Mouse (Mus musculus): Measurements from ENCODE around the gene Zfp541. TPM values are rescaled to one million over a fixed set of nuclear protein-coding genes. Genes with fewer than 3 reads are reported as not detected.

The Zfp541 gene
- polyA plus RNA-seq, 1 experiment from 2014 or later = not detected

DNA sequence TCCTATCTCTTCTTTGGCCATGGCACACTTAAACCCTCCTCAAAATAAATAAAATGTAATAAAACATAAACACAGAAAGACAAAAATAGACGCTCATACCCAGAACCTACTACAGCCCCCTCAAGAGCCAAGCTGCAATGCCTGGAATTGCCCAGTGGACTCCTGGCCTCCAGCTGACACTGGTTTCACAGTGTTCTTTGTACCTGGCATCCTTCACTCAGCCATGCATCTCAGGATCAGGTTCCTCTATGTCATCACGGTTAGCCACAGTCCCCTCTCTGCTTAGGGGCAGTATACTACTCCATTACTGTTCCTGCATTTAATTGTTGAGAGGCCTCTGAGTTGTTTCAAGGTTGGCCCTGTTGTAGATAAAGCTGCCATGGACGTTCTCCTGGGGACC lies 71.3 kb downstream of the Zfp541 start:
- Histone ChIP-seq H3K4me3 (ENCODE audit: low read depth, low read length) (no peak overlapping the region), H3K9me3 (ENCODE audit: control insufficient read depth, low read length) (no peaks in the 10 kb centered on the region), H3K4me1 (ENCODE audit: control insufficient read depth, insufficient read depth, low read length) (peaks cover 6% of the 10 kb centered on the region; the same call in 1 of the 2 replicates), H3K27ac (replicated peaks; ENCODE audit: low read depth, low read length) (no peak overlapping the region), H3K27me3 (ENCODE audit: control insufficient read depth, insufficient read depth, low read length) (no peaks in the 10 kb centered on the region; the same call in 1 of the 2 replicates), H3K36me3 (ENCODE audit: control insufficient read depth, insufficient read depth, low read length) (no peaks in the 10 kb centered on the region), H3K4me2 (ENCODE audit: low read depth, severe bottlenecking) (no peak overlapping the region), H3K9ac (ENCODE audit: low read length) (no peak overlapping the region)
- no peak for ATAC-seq (ENCODE audit: insufficient number of reproducible peaks, low FRiP score, low TSS enrichment, low read depth)
- no peak for DNase-seq (ENCODE audit: low spot score)
- 70% methylated on average over 3 of the region's 3 CpGs for WGBS

DNA sequence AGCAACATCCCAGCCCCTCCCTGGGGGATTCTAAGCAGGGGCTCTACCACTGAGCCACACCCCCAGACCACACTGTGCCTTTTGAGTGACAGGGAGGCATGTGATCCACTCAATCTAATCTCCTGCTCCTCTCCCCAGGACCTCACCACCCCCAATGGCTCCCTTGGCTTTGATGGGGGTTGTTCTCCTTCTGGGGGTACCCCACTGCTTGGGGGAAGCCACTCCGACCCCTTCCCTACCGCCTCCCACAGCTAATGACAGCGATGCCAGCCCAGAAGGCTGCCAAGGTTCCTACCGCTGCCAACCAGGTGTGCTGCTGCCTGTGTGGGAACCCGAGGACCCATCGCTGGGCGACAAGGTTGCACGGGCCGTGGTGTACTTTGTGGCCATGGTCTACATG lies 72.1 kb downstream of the Zfp541 start:
- Histone ChIP-seq H3K36me3 (ENCODE audit: control insufficient read depth, insufficient read depth, low read length) (no peaks in the 10 kb centered on the region), H3K27ac (replicated peaks; ENCODE audit: low read depth, low read length) (no peak overlapping the region), H3K9ac (ENCODE audit: low read length) (no peak overlapping the region), H3K4me3 (ENCODE audit: low read depth, low read length) (no peak overlapping the region), H3K4me1 (ENCODE audit: control insufficient read depth, insufficient read depth, low read length) (peaks cover 6% of the 10 kb centered on the region; the same call in 1 of the 2 replicates), H3K4me2 (ENCODE audit: low read depth, severe bottlenecking) (no peak overlapping the region), H3K27me3 (ENCODE audit: control insufficient read depth, insufficient read depth, low read length) (no peaks in the 10 kb centered on the region; the same call in 1 of the 2 replicates), H3K9me3 (ENCODE audit: control insufficient read depth, low read length) (no peaks in the 10 kb centered on the region)
- ATAC-seq (ENCODE audit: insufficient number of reproducible peaks, low FRiP score, low TSS enrichment, low read depth) (no peak), DNase-seq (ENCODE audit: low spot score) (no peak)
- 90% methylated on average over 9 of the region's 9 CpGs for WGBS

DNA sequence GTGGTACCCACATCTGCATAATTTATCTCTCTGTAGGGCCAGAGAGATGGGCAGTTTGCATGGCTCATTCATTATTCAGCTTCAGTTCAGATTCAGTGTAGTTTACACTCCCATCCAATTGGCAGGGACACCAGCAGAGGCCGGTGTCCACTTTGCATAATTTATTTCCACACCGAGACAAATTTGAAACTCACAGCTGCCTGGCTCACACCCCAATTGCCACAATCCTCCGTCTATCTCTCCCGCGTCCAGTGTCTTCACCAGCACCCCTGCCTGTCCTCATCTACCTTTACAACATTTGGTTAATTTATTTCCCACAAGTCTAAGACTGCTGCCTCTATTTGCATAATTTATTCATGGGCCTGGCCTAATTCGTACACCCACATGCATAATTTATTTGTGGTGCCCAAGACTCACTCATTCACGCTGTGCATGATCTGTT lies 73.4 kb downstream of the Zfp541 start:
- H3K9ac ChIP-seq (ENCODE audit: low read length) = no peak overlapping the region
- peaks cover 6% of the 10 kb centered on the region; the same call in 1 of the 2 replicates for H3K4me1 ChIP-seq (ENCODE audit: control insufficient read depth, insufficient read depth, low read length)
- H3K27ac ChIP-seq (replicated peaks; ENCODE audit: low read depth, low read length) = no peak overlapping the region
- DNase-seq (ENCODE audit: low spot score) (no peak), ATAC-seq (ENCODE audit: insufficient number of reproducible peaks, low FRiP score, low TSS enrichment, low read depth) (no peak)
- H3K4me2 ChIP-seq (ENCODE audit: low read depth, severe bottlenecking) = no peak overlapping the region
- no peaks in the 10 kb centered on the region; the same call in 1 of the 2 replicates for H3K27me3 ChIP-seq (ENCODE audit: control insufficient read depth, insufficient read depth, low read length)
- no peak overlapping the region for H3K4me3 ChIP-seq (ENCODE audit: low read depth, low read length)
- no peaks in the 10 kb centered on the region for H3K36me3 ChIP-seq (ENCODE audit: control insufficient read depth, insufficient read depth, low read length)
- WGBS = 66% methylated on average over 7 of the region's 7 CpGs
- no peaks in the 10 kb centered on the region for H3K9me3 ChIP-seq (ENCODE audit: control insufficient read depth, low read length)

Other genes with a start within 250 kb of the Zfp541 start
- not detected in 2 replicates for gene Obox6, start 222.1 kb upstream of the Zfp541 start, polyA plus RNA-seq (2014; fragmentation: Nextera tagmentation; extraction: Ambion mirVana)
- not detected in 2 replicates for gene Crx, start 181.8 kb upstream of the Zfp541 start, polyA plus RNA-seq (2014; fragmentation: Nextera tagmentation; extraction: Ambion mirVana)
- not detected in 2 replicates for gene Crxos, start 179.2 kb upstream of the Zfp541 start, polyA plus RNA-seq (2014; fragmentation: Nextera tagmentation; extraction: Ambion mirVana)
- 778 and 804 TPM in 2 replicates for gene Selenow, start 139.4 kb upstream of the Zfp541 start, polyA plus RNA-seq (2014; fragmentation: Nextera tagmentation; extraction: Ambion mirVana)
- 195 and 197 TPM in 2 replicates for gene Nop53, start 115.7 kb upstream of the Zfp541 start, polyA plus RNA-seq (2014; fragmentation: Nextera tagmentation; extraction: Ambion mirVana)
- 8.1 and 9.3 TPM in 2 replicates for gene Ehd2, start 94.2 kb upstream of the Zfp541 start, polyA plus RNA-seq (2014; fragmentation: Nextera tagmentation; extraction: Ambion mirVana)
- 9.3 and 10.1 TPM in 2 replicates for gene Bicra, start 13.9 kb upstream of the Zfp541 start, polyA plus RNA-seq (2014; fragmentation: Nextera tagmentation; extraction: Ambion mirVana)
- 182 and 203 TPM in 2 replicates for gene Napa, start 36.6 kb downstream of the Zfp541 start, polyA plus RNA-seq (2014; fragmentation: Nextera tagmentation; extraction: Ambion mirVana)
- gene Kptn, start 58.1 kb downstream of the Zfp541 start, polyA plus RNA-seq (2014; fragmentation: Nextera tagmentation; extraction: Ambion mirVana) = 22.5 and 23.5 TPM in 2 replicates
- 0.10 and 0.12 TPM in 2 replicates for gene Slc8a2, start 68.0 kb downstream of the Zfp541 start, polyA plus RNA-seq (2014; fragmentation: Nextera tagmentation; extraction: Ambion mirVana)
- gene Meis3, start 113.3 kb downstream of the Zfp541 start, polyA plus RNA-seq (2014; fragmentation: Nextera tagmentation; extraction: Ambion mirVana) = 9.6 TPM in 2 replicates
- 8.5 and 9.4 TPM in 2 replicates for gene Dhx34, start 160.2 kb downstream of the Zfp541 start, polyA plus RNA-seq (2014; fragmentation: Nextera tagmentation; extraction: Ambion mirVana)
- gene C5ar2, start 182.3 kb downstream of the Zfp541 start, polyA plus RNA-seq (2014; fragmentation: Nextera tagmentation; extraction: Ambion mirVana) = 0.07 TPM in 1 of 2 replicates, not detected in the other
- 0.38 and 0.55 TPM in 2 replicates for gene C5ar1, start 197.7 kb downstream of the Zfp541 start, polyA plus RNA-seq (2014; fragmentation: Nextera tagmentation; extraction: Ambion mirVana)
- 7.9 and 9.6 TPM in 2 replicates for gene Inafm1, start 211.8 kb downstream of the Zfp541 start, polyA plus RNA-seq (2014; fragmentation: Nextera tagmentation; extraction: Ambion mirVana)
- gene Ccdc9, start 225.0 kb downstream of the Zfp541 start, polyA plus RNA-seq (2014; fragmentation: Nextera tagmentation; extraction: Ambion mirVana) = 20.2 and 23.8 TPM in 2 replicates
- 5.0 and 6.8 TPM in 2 replicates for gene Bbc3, start 246.6 kb downstream of the Zfp541 start, polyA plus RNA-seq (2014; fragmentation: Nextera tagmentation; extraction: Ambion mirVana)